Comparison of ENCODE assay signal across 8 mouse cellular contexts in the genomic region with DNA sequence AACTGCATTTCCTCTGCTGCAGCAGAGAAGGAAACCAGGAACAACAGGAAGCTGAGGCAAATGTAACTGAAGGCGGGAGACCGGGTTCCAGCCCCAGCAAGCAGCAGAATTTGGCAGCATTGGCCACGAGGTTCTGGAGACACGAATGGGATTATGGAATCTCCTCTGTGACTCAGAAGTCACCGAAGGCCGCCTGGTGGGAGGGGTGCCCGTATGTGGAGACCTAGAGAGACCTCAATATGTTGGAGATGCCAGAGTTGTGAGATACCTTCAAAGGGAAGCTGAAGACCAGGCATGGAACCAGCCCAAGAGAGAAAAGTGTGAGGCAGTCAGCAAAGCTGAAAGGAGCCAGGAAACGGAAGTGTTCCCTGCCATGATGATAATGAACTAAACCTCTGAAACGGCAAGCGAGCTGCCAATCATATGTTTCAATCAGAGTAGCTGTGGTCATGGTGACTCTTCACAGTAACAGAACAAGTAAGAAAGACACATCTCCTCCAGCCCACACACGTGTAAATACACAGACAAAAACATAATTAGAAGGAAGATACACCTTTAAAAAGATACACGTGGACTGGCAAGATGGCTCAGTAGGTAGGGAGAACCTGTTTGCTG. TPM values are rescaled to one million over a fixed set of nuclear protein-coding genes. Genes with fewer than 3 reads are reported as not detected.
DNase-seq lines count a peak whose midpoint lies in the region; ATAC-seq and TF ChIP-seq lines count a peak whose summit lies in the region.

No protein-coding gene starts in this region.

- no peak for DNase-seq in hindbrain, embryonic 11.5 days (ENCODE audit: low spot score)
- peak; percentile 12 to 22 for DNase-seq in cerebellum, postnatal 36 days
- no peak for DNase-seq in hindbrain, embryonic 14.5 days (ENCODE audit: low spot score)
- DNase-seq in frontal cortex, postnatal 25 days (ENCODE audit: low spot score in 2 of 2) = no peak
- DNase-seq in ovary, postnatal 10 days (ENCODE audit: low spot score) = no peak

- H3K4me1 ChIP-seq in hindbrain, embryonic 12.5 days = peaks cover 7% of the 10 kb centered on the region
- H3K4me1 ChIP-seq in hindbrain, embryonic 11.5 days (replicated peaks; ENCODE audit: control insufficient read depth, insufficient read depth, low read length) = no peaks in the 10 kb centered on the region
- no peaks in the 10 kb centered on the region for H3K4me1 ChIP-seq in ES-Bruce4 (ENCODE audit: control insufficient read depth, insufficient read depth, low read length)
- peaks cover 6% of the 10 kb centered on the region; the same call in 1 of the 2 replicates for H3K4me1 ChIP-seq in hindbrain, embryonic 14.5 days (replicated peaks; ENCODE audit: control insufficient read depth, insufficient read depth, low read length)

- no peaks in the 10 kb centered on the region for H3K27me3 ChIP-seq in hindbrain, embryonic 12.5 days
- H3K27me3 ChIP-seq in hindbrain, embryonic 11.5 days (ENCODE audit: control insufficient read depth, insufficient read depth, low read length) = no peaks in the 10 kb centered on the region
- no peaks in the 10 kb centered on the region for H3K27me3 ChIP-seq in ES-Bruce4 (ENCODE audit: control insufficient read depth, insufficient read depth, low read length, poor library complexity, severe bottlenecking)
- no peaks in the 10 kb centered on the region for H3K27me3 ChIP-seq in hindbrain, embryonic 14.5 days (ENCODE audit: control insufficient read depth, insufficient read depth, low read length)

- 73% methylated on average over 12 of the region's 12 CpGs for WGBS in hindbrain, embryonic 12.5 days
- WGBS in hindbrain, embryonic 11.5 days = 78% methylated on average over 12 of the region's 12 CpGs
- 71% methylated on average over 12 of the region's 12 CpGs for WGBS in hindbrain, embryonic 14.5 days
- WGBS in macrophage (ENCODE audit: missing documents) = 33% methylated on average over 12 of the region's 12 CpGs

- no peak overlapping the region for H3K27ac ChIP-seq in hindbrain, embryonic 12.5 days
- H3K27ac ChIP-seq in hindbrain, embryonic 11.5 days (ENCODE audit: low read depth, low read length) = no peak overlapping the region
- H3K27ac ChIP-seq in ES-Bruce4 (ENCODE audit: insufficient read depth, low read length) = peak overlapping the region; percentile 96
- no peak overlapping the region for H3K27ac ChIP-seq in hindbrain, embryonic 14.5 days
- peak overlapping the region; percentile 30 for H3K27ac ChIP-seq in macrophage

- no peak overlapping the region for H3K4me3 ChIP-seq in hindbrain, embryonic 12.5 days
- H3K4me3 ChIP-seq in hindbrain, embryonic 11.5 days (ENCODE audit: low read depth, low read length) = no peak overlapping the region
- peak overlapping the region; percentile 78 for H3K4me3 ChIP-seq in ES-Bruce4 (ENCODE audit: low read depth, low read length)
- 0 out of 2 replicates have a peak overlapping the region, but pooled peaks have one; percentile 74 for H3K4me3 ChIP-seq in hindbrain, embryonic 14.5 days (replicated peaks; ENCODE audit: low read length)
- no peak overlapping the region for H3K4me3 ChIP-seq in macrophage (ENCODE audit: inconsistent target)

- no peak for TF ChIP-seq POLR2A in ES-Bruce4 (IDR thresholded peaks at IDR 0.05; ENCODE audit: insufficient read depth, low read length)

- no peak for ATAC-seq in hindbrain, embryonic 12.5 days (ENCODE audit: low FRiP score)
- no peak for ATAC-seq in hindbrain, embryonic 11.5 days (ENCODE audit: low FRiP score)
- no peak for ATAC-seq in hindbrain, embryonic 14.5 days (ENCODE audit: low FRiP score)

- peak overlapping the region; percentile 48 for H3K4me2 ChIP-seq in hindbrain, embryonic 12.5 days (replicated peaks)
- no peak overlapping the region for H3K4me2 ChIP-seq in hindbrain, embryonic 11.5 days (replicated peaks; ENCODE audit: low read depth, low read length)
- peak overlapping the region; percentile 59 for H3K4me2 ChIP-seq in hindbrain, embryonic 14.5 days (replicated peaks)

- H3K79me2 ChIP-seq in macrophage (ENCODE audit: inconsistent target) = peaks cover 71% of the 10 kb centered on the region

- TF ChIP-seq CTCF in ES-Bruce4 (IDR thresholded peaks at IDR 0.05; ENCODE audit: low read depth, low read length) = no peak

- H3K9me3 ChIP-seq in hindbrain, embryonic 12.5 days (replicated peaks) = no peaks in the 10 kb centered on the region
- H3K9me3 ChIP-seq in hindbrain, embryonic 11.5 days (ENCODE audit: control insufficient read depth, low read length) = no peaks in the 10 kb centered on the region
- no peaks in the 10 kb centered on the region for H3K9me3 ChIP-seq in ES-Bruce4 (replicated peaks; ENCODE audit: control insufficient read depth, insufficient read depth, low read length, poor library complexity, severe bottlenecking)
- H3K9me3 ChIP-seq in hindbrain, embryonic 14.5 days (ENCODE audit: control insufficient read depth, low read length) = no peaks in the 10 kb centered on the region

- 0 out of 2 replicates have a peak, but pooled peaks have one; percentile 18 for TF ChIP-seq EP300 in ES-Bruce4 (IDR thresholded peaks at IDR 0.05; ENCODE audit: insufficient read depth, low read depth, low read length)

- no peak overlapping the region for H3K9ac ChIP-seq in hindbrain, embryonic 12.5 days
- H3K9ac ChIP-seq in hindbrain, embryonic 11.5 days (ENCODE audit: low read depth, low read length) = no peak overlapping the region
- H3K9ac ChIP-seq in ES-Bruce4 (ENCODE audit: low read depth, poor library complexity, severe bottlenecking) = peak overlapping the region; percentile 95
- no peak overlapping the region for H3K9ac ChIP-seq in hindbrain, embryonic 14.5 days

- H3K36me3 ChIP-seq in hindbrain, embryonic 12.5 days = no peaks in the 10 kb centered on the region
- no peaks in the 10 kb centered on the region for H3K36me3 ChIP-seq in hindbrain, embryonic 11.5 days (ENCODE audit: control insufficient read depth, insufficient read depth, low read length)
- H3K36me3 ChIP-seq in ES-Bruce4 (ENCODE audit: control insufficient read depth, insufficient read depth, low read length, poor library complexity, severe bottlenecking) (0 out of 2 replicates have a peak, but pooled peaks cover 3% of the 10 kb centered on the region), macrophage (ENCODE audit: inconsistent target) (no peaks in the 10 kb centered on the region)
- no peaks in the 10 kb centered on the region; the same call in 1 of the 2 replicates for H3K36me3 ChIP-seq in hindbrain, embryonic 14.5 days (replicated peaks; ENCODE audit: control insufficient read depth, insufficient read depth)

RNA-seq across cellular contexts. Expression of gene Atrx, which starts 3.0 kb away (rescaled TPM):
- 222 and 249 TPM in 2 replicates for polyA plus RNA-seq in hindbrain, embryonic 12.5 days (2016; fragmentation: Nextera tagmentation; extraction: Ambion mirVana)
- polyA plus RNA-seq in hindbrain, embryonic 11.5 days (2014; fragmentation: Nextera tagmentation; extraction: Ambion mirVana) = 193 and 234 TPM in 2 replicates
- polyA plus RNA-seq in ES-Bruce4 (2011; ENCODE audit: insufficient read depth, insufficient read length, low read depth, missing spikeins) = 522 and 532 TPM in 2 replicates
- polyA plus RNA-seq in hindbrain, embryonic 14.5 days (2014; fragmentation: Nextera tagmentation; extraction: Ambion mirVana) = 220 and 229 TPM in 2 replicates
- total RNA-seq in macrophage (2018; cell fraction: chromatin; rRNA removed) = 1,000 to 10,000 TPM in 8 of 26 experiments, 100 to 1,000 TPM in 18; 248 to 1,225 (median 939) TPM
- total RNA-seq in macrophage (2018; cell fraction: cytosol; rRNA removed) = 100 to 1,000 TPM in 1 of 26 experiments, 10 to 100 TPM in 25; 48.0 to 105 (median 74.5) TPM
- total RNA-seq in macrophage (2018; cell fraction: nucleus; rRNA removed) = 100 to 1,000 TPM; 129 to 569 (median 323) TPM
- polyA plus RNA-seq in macrophage (2018) = 37.2 to 43.0 TPM (median 39.2 TPM) in 3 replicates

Comparison
In these comparisons a context has a peak if more than half of its experiments do, and no peak if none do; other contexts are left out.
1. H3K4me3 ChIP-seq: peak in ES-Bruce4 (single experiment) and hindbrain, embryonic 14.5 days (single experiment); none in hindbrain, embryonic 12.5 days (single experiment), hindbrain, embryonic 11.5 days (single experiment) and macrophage (single experiment).
2. H3K27ac ChIP-seq: peak in ES-Bruce4 (single experiment) and macrophage (single experiment); none in hindbrain, embryonic 12.5 days (single experiment), hindbrain, embryonic 11.5 days (single experiment) and hindbrain, embryonic 14.5 days (single experiment).
3. DNase-seq: peak in cerebellum, postnatal 36 days (2 of 2); none in hindbrain, embryonic 11.5 days (single experiment), hindbrain, embryonic 14.5 days (single experiment), frontal cortex, postnatal 25 days (0 of 2) and ovary, postnatal 10 days (single experiment).